Mouse (Mus musculus) CD4-positive, CD25-positive, alpha-beta regulatory T cell, adult 4 months (primary cell): ENCODE results near the gene Olfr816. TPM values are rescaled to one million over a fixed set of nuclear protein-coding genes. Genes with fewer than 3 reads are reported as not detected.
"Not testable (repeated sequence)": the region's sequence is repeated elsewhere in the genome, so short reads cannot be mapped to it uniquely, and the experiment has no call there.

ENCODE experiments used
- ATAC-seq: one replicate; pipeline ENCODE4 v1.8.0; 2017
- polyA plus RNA-seq, 2 experiments: library from polyadenylated mRNA; unstranded; fragments of 100-300 nt; shearing (Covaris generic); gene quantifications; one replicate each; pipeline ENCODE4 v1.2.1; 2017

Olfr816 gene
- not detected for polyA plus RNA-seq

DNA sequence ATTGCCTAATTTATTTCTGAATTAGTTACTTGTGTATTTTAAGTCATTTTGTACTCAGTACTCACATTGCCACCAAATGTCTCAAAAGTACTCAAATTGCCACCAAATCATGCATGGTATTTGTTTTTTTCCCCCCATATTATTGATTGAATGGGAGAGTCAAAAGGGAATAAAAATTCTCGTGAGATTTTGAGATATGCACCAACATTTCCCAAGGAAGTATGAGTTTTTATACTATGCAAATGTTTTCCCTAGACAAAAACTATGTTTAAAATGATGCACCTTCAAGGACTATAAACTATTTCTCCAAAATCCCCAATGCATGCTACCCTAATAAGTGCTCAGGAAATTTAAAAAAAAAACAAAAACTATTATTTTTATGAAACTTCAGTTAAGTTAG is at the start of gene Olfr816:
TSS of gene Olfr816 (minus strand) at position 101 of the 400 bp plus-strand sequence.
- no peak for ATAC-seq

DNA sequence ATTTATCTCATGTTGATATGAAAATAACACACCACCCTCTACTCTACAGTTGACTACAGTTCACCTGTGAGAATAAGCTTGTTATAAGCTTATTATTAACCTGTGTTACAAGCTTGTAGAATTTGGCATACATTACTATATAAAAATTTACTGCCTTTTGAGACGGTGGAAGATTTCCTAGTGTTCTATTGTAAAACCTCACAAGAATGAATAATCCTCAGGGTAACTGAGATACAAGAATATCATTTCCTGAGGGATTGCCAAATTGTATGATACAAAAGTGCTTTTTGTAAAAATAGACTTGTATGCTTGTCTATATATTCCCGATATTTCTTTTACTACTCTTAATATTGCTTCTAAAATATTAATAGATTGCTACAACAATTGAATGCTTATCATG is 33.6 kb upstream of the Olfr816 start, which contains the start of gene Olfr818:
TSS of gene Olfr818 (minus strand) at position 101 of the 400 bp plus-strand sequence.
- no peak for ATAC-seq

- not testable (repeated sequence) for ATAC-seq
These were observed 9.6 kb downstream of the Olfr816 start, which contains the start of gene Olfr815 for GRCm38 (mm10) chr10:129905767-129906166. Gene Olfr815, minus strand, starts transcription at chr10:129905867.

- no peak for ATAC-seq
These were observed 29.5 kb downstream of the Olfr816 start for GRCm38 (mm10) chr10:129885934-129886333.

- ATAC-seq: not testable (repeated sequence)
These were observed 29.9 kb downstream of the Olfr816 start for GRCm38 (mm10) chr10:129885496-129885895.

DNA sequence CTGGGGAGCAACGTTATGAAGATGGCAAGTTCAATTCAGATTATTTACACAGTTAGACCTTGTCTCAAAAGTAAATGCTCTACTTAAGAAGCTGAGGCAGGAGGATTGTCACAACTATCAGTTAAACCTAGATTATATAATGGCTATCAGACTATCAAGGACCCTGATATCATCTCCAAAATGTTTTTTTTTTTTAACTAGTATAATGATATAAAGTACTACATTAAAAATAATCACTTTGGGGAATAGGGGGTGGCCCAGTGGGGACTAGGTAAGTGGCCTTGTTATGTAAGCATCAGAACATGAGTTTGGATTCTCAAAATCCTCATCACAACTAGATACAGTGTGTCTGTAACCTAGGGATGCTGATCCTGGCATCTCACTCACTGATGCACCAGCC is 35.6 kb downstream of the Olfr816 start, which contains the start of gene Olfr814:
TSS of gene Olfr814 (minus strand) at position 101 of the 400 bp plus-strand sequence.
- not testable (repeated sequence) for ATAC-seq

Other genes starting within 250 kb of the Olfr816 start
- gene Olfr801, start 241.7 kb downstream of the Olfr816 start, polyA plus RNA-seq: not detected
- gene Olfr802, start 227.4 kb downstream of the Olfr816 start, polyA plus RNA-seq: not detected
- gene Olfr803, start 221.3 kb downstream of the Olfr816 start, polyA plus RNA-seq: not detected
- gene Olfr804, start 212.4 kb downstream of the Olfr816 start, polyA plus RNA-seq: not detected
- not detected for gene Olfr805, start 186.2 kb downstream of the Olfr816 start, polyA plus RNA-seq
- not detected for gene Olfr806, start 173.7 kb downstream of the Olfr816 start, polyA plus RNA-seq
- not detected for gene Olfr807, start 157.8 kb downstream of the Olfr816 start, polyA plus RNA-seq
- not detected for gene Olfr808, start 150.1 kb downstream of the Olfr816 start, polyA plus RNA-seq
- gene Olfr809, start 141.0 kb downstream of the Olfr816 start, polyA plus RNA-seq: not detected
- gene Olfr810, start 120.7 kb downstream of the Olfr816 start, polyA plus RNA-seq: not detected
- gene Olfr811, start 111.2 kb downstream of the Olfr816 start, polyA plus RNA-seq: not detected
- gene Olfr812, start 69.5 kb downstream of the Olfr816 start, polyA plus RNA-seq: not detected
- not detected for gene Olfr813, start 60.2 kb downstream of the Olfr816 start, polyA plus RNA-seq
- under 1 TPM in 1 of 2 experiments, not detected in 1; 0.11 TPM for gene Olfr814, start 35.7 kb downstream of the Olfr816 start, polyA plus RNA-seq
- not detected for gene Olfr815, start 9.7 kb downstream of the Olfr816 start, polyA plus RNA-seq
- gene Olfr818, start 33.5 kb upstream of the Olfr816 start, polyA plus RNA-seq: not detected
- gene Olfr819, start 51.7 kb upstream of the Olfr816 start, polyA plus RNA-seq: not detected
- gene Olfr247, start 60.5 kb upstream of the Olfr816 start, polyA plus RNA-seq: not detected
- gene Gm10310, start 69.5 kb upstream of the Olfr816 start, polyA plus RNA-seq: under 1 TPM in 1 of 2 experiments, not detected in 1; 0.07 TPM
- not detected for gene Olfr820, start 97.0 kb upstream of the Olfr816 start, polyA plus RNA-seq
- gene Olfr821, start 114.8 kb upstream of the Olfr816 start, polyA plus RNA-seq: not detected
- gene Olfr822, start 155.6 kb upstream of the Olfr816 start, polyA plus RNA-seq: under 1 TPM in 1 of 2 experiments, not detected in 1; 0.12 TPM
- gene Olfr823, start 199.8 kb upstream of the Olfr816 start, polyA plus RNA-seq: not detected
- not detected for gene Olfr824, start 214.4 kb upstream of the Olfr816 start, polyA plus RNA-seq